Mouse (Mus musculus): Measurements from ENCODE around the gene Zdhhc19.
A peak's percentile ranks its signal among the peaks of the same experiment; 100 is the strongest.

GRCm38 (mm10) chr16:32610460-32611255 is 114.6 kb downstream of the Zdhhc19 start:
- TF ChIP-seq SMC3 (IDR thresholded peaks at IDR 0.05; ENCODE audit: low read depth, low read length) (no peak), ZNF384 (IDR thresholded peaks at IDR 0.05; ENCODE audit: low read depth, low read length) (no peak), USF2 (IDR thresholded peaks at IDR 0.05; ENCODE audit: borderline replicate concordance in 1 of 2, insufficient read depth in 1 of 2, low read depth in 1 of 2, low read length in 2 of 2) (no peak), MXI1 (IDR thresholded peaks at IDR 0.05; ENCODE audit: low read depth, low read length) (no peak; the same call in 1 of the 2 replicates), POLR2A (IDR thresholded peaks at IDR 0.05; ENCODE audit: control insufficient read depth in 1 of 2, insufficient read depth in 1 of 2, low read depth in 1 of 2, low read length in 2 of 2, poor library complexity in 1 of 2) (no peak; a peak in 1 of 4 replicates), BHLHE40 (IDR thresholded peaks at IDR 0.05; ENCODE audit: borderline replicate concordance, low read depth, low read length) (no peak), GATA1 (IDR thresholded peaks at IDR 0.05; ENCODE audit: low read depth, low read length) (peak; percentile 40; the same call in 1 of the 2 replicates), POLR2AphosphoS5 (IDR thresholded peaks at IDR 0.05; ENCODE audit: borderline replicate concordance, low read depth, low read length) (no peak), RCOR1 (IDR thresholded peaks at IDR 0.05; ENCODE audit: low read depth, low read length) (no peak), USF1 (IDR thresholded peaks at IDR 0.05; ENCODE audit: low read depth, low read length) (no peak), CTCF (IDR thresholded peaks at IDR 0.05 in 2 of 3, conservative IDR thresholded peaks at IDR 0.05 in 1 of 3; ENCODE audit: control insufficient read depth in 1 of 3, insufficient read depth in 1 of 3, low read depth in 2 of 3, low read length in 3 of 3, poor library complexity in 1 of 3, severe bottlenecking in 1 of 3) (no peak), CHD2 (IDR thresholded peaks at IDR 0.05; ENCODE audit: low read length) (no peak)

All from MEL (cell line).